Mouse (Mus musculus) heart, embryonic 10.5 days (tissue): ENCODE measurements around the gene Rit1. TPM values are rescaled to one million over a fixed set of nuclear protein-coding genes. Genes with fewer than 3 reads are reported as not detected.

ENCODE experiments used
- DNase-seq: peaks from one replicate; pipeline ENCODE4 v3.0.0-alpha.2; 2017; ENCODE audit warnings: low spot score
- H3K27ac ChIP-seq: fragments of 300-500 bp; sonication (generic); 2 replicates; pipeline ENCODE4 v1.5.1; 2016; ENCODE audit warnings: mild to moderate bottlenecking
- H3K27me3 ChIP-seq: fragments of 300-500 bp; sonication (generic); 2 replicates; pipeline ENCODE4 v1.6.1; 2016; ENCODE audit warnings: mild to moderate bottlenecking; ENCODE audit not compliant: poor library complexity, insufficient read depth, severe bottlenecking
- H3K36me3 ChIP-seq: fragments of 300-500 bp; sonication (generic); 2 replicates; pipeline ENCODE4 v1.6.1; 2016; ENCODE audit warnings: mild to moderate bottlenecking, moderate library complexity
- H3K4me1 ChIP-seq: fragments of 300-500 bp; sonication (generic); 2 replicates; pipeline ENCODE4 v1.6.1; 2016; ENCODE audit warnings: mild to moderate bottlenecking
- H3K4me3 ChIP-seq: fragments of 300-500 bp; sonication (generic); 2 replicates; pipeline ENCODE4 v1.5.1; 2016; ENCODE audit warnings: mild to moderate bottlenecking, moderate library complexity
- H3K9me3 ChIP-seq: fragments of 300-500 bp; sonication (generic); 2 replicates; pipeline ENCODE4 v1.6.1; 2016; ENCODE audit warnings: mild to moderate bottlenecking, moderate library complexity
- WGBS: fragments of 180-500 bp; shearing (Covaris S2); methylation state at CpG from one replicate; pipeline ENCODE4 v1.1.7; 2016; 5-methylcytosine and 5-hydroxymethylcytosine counted together
- polyA plus RNA-seq: library from polyadenylated mRNA; unstranded; fragments of >200 nt; fragmentation: Nextera tagmentation; extraction: Ambion mirVana; gene quantifications from 2 replicates; pipeline ENCODE4 v1.2.1, GENCODE M21; 2016

Gene Rit1
- polyA plus RNA-seq = 40.5 and 42.5 TPM in 2 replicates

DNA sequence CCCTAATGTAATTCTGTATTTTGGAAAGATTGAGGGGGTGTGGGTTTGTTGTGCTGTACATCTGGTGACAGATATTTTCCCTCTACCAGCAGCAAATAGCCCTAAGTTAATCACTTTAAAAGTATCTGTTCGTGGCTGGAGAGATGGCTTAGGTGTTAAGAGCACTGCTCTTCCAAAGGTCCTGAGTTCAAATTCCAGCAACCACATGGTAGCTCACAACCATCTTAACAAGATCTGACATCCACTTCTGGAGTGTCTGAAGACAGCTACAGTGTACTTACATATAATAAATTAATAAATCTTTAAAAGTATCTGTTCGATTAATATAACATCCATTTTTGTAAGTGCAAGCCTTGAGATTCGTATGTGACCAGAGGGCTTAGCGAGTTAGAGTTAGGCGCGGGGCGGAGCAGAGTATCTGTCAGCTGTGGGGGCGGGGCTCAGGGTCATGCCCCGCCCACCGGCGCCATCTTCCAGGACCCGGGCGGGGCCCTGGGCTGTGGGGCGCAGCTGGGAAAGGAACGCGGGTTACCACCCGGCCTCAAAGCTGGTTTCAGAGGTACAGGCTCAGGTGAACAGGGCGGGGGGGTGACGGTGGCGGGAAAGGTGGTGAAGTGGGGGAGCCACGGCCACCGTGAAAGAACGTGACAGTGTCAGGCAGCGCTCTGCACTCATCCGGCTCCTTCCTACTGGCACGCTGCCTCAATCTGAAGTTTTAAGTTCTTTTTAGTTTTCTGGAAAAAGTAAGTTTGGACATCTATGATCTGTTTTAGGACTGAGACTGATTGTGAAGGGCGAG is at the start of gene Rit1:
Gene Rit1 (plus strand): TSS at position 440 of the 799 bp plus-strand sequence.
- H3K36me3 ChIP-seq = peaks cover 54% of the 10 kb centered on the region

DNA sequence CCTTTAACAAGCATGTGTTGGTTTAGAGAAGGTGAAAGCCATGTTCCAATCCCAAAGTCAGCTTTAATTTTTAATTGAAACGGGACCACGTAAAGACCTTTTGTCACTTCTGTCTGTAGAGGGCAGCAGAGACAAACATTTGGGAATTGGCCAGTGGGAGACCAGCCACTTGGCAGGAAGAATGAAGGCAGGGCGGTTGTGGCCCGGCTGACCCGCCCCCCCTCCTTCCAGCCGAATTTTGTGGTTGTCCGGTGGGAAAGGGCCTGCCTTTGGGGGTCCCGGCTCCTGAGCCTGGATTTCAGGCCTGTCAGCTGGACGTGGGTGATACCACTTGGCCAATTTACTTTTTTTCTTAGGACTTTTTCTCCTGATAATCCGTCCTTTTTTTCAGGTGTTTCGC is 39.2 kb upstream of the Rit1 start:
- Histone ChIP-seq H3K27ac (peak overlapping the region; percentile 75), H3K4me3 (peak overlapping the region; percentile 51), H3K9me3 (no peaks in the 10 kb centered on the region), H3K36me3 (no peaks in the 10 kb centered on the region), H3K27me3 (no peaks in the 10 kb centered on the region), H3K4me1 (no peaks in the 10 kb centered on the region)
- DNase-seq = peak; percentile 91
- WGBS = 11% methylated on average over 11 of the region's 11 CpGs

More for the DNA sequence above, at the start of gene Rit1:
- peak within 1 kb of the TSS; percentile 74 for H3K4me3 ChIP-seq
- H3K27ac ChIP-seq = peak within 1 kb of the TSS; percentile 87
- H3K4me1 ChIP-seq = peaks cover 17% of the 10 kb centered on the region
- DNase-seq = peak; percentile 93
- H3K9me3 ChIP-seq = no peaks in the 10 kb centered on the region
- no peaks in the 10 kb centered on the region for H3K27me3 ChIP-seq
- WGBS = under 1% methylated on average over 27 of the region's 27 CpGs

DNA sequence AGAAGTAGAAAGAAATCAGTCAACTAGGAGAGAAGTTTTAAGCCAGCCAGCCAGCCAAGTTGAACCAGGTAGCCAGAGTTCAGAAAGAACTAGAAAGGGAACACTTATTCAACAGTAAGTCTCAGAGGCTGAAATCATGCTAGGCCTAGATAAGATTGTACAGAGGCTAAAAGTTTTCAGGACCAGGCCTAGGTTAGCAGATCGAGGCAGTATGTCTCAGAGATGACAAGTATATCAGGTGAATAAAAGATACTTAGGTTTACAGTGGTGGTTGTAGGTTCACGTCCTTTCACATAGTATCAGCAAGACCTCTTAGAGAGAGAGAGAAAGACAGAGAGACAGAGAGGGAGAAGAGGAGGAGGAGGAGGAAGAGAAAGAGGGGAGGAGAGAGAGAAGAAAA is 32.8 kb upstream of the Rit1 start:
- no peak for DNase-seq
- H3K4me3 ChIP-seq = no peak overlapping the region
- H3K27me3 ChIP-seq = no peaks in the 10 kb centered on the region
- no peaks in the 10 kb centered on the region for H3K9me3 ChIP-seq
- H3K27ac ChIP-seq = no peak overlapping the region
- WGBS = 65% methylated on average over 2 of the region's 2 CpGs
- peaks cover 15% of the 10 kb centered on the region for H3K4me1 ChIP-seq
- H3K36me3 ChIP-seq = peaks cover 13% of the 10 kb centered on the region

DNA sequence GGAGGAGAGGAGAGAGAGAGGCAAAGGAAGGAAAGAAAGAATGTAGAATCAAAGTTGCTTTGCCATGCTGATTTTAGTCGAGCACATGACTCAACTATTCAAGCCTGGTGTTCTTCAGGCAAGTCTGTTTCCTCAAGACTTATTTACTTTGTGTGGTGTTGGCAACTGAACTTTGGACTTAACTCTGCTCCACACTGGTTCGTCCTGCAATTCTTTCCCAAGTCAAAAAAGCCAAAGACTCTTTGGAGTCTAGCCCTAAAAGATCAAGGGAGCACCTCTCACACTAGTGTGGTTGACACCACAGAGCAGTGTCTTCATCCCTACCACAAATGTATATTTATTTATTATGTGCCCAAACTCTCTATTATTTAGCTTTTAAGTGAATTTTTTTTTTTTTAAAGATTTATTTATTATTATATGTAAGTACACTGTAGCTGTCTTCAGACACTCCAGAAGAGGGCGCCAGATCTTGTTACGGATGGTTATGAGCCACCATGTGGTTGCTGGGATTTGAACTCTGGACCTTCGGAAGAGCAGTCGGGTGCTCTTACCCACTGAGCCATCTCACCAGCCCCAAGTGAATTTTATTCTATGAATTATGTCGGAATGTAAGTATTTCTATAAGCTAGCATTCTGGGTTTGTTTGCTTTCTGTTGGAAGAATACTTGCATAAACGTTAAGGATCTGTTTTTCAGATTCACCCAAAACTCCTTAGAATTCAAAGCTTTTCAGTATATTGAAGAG is 32.2 kb upstream of the Rit1 start:
- Histone ChIP-seq H3K9me3 (no peaks in the 10 kb centered on the region), H3K36me3 (peaks cover 19% of the 10 kb centered on the region), H3K27me3 (no peaks in the 10 kb centered on the region), H3K4me3 (peak overlapping the region; percentile 96), H3K27ac (peak overlapping the region; percentile 99; the same call in 1 of the 2 replicates), H3K4me1 (peaks cover 15% of the 10 kb centered on the region)
- DNase-seq = no peak
- WGBS = 59% methylated on average over 8 of the region's 8 CpGs

DNA sequence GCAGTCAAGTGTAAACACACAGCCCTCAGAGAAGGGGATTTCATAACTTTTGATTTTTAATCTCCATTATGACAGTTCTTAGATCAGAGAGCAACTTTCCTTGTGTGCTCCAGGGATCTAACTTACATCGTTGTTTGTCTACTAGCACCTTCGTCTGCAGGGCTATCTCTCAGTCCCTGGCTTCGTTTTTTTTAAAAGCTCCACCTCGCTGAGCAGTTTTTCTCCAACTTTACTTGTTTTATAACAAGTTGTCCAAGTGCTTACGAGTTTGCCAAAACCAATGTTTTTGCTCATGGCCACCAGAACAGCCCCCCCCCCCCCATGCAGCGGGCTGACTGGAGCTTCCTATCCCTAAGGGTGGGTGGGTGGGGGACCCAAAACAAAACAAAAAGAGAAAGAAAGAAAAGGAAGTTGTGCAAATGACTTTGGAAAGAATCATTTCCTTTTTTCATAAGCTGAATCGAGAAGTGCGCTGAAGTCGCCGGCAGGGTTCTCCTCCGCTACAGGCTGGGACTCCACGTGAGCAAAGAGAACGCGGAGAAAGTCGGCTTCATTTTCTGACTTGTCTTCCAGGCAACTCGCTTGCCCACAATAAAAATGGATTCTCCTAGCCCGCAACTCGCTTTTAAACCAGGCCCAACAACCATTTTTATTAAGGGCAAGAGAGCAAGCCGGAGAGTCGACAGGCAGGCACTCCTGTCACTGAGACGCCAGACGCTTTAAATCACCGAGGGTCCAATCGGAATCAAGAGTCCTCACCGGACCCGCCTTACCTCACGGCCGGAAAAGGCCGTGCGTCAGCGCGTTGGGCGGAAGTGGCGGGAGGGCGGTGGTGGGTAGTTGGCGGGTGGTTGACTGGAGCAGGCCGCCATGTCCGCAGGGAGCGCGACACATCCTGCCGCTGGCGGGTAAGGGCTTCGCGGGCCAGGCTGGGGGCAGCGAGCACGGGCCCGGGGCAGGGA is 31.4 kb upstream of the Rit1 start, which contains the start of gene Khdc4:
Gene Khdc4 (plus strand): TSS at position 824 of the 962 bp plus-strand sequence.
- WGBS = under 1% methylated on average over 47 of the region's 47 CpGs
- H3K9me3 ChIP-seq = no peaks in the 10 kb centered on the region
- peaks cover 27% of the 10 kb centered on the region for H3K36me3 ChIP-seq
- peak; percentile 99 for DNase-seq
- H3K4me1 ChIP-seq = peaks cover 15% of the 10 kb centered on the region
- H3K27ac ChIP-seq = peak within 1 kb of the TSS; percentile 99
- H3K27me3 ChIP-seq = no peaks in the 10 kb centered on the region
- H3K4me3 ChIP-seq = peak within 1 kb of the TSS; percentile 96

DNA sequence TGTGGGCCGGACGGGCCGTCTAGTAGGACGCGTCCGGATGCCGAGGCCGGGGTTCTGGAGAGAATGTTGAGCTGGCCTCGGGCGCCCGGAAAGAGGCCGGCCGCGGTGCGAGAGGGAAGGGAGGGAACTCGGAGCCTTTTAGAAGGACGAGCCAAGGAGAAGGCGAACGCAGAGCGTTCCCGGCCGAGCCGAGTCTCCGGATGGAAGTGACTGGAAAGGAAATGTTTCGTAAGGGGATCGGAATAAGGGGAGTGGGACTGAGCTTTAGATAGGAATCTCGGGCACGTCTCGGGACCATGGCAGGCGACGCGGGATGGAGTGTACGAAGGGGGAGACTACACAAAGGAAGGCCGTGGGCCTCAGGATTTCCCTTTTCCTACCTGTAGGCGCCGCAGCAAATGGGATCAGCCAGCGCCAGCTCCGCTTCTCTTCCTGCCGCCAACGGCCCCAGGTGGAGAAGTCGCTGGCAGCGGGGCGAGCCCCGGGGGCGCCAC is 30.6 kb upstream of the Rit1 start:
- peak overlapping the region; percentile 99 for H3K27ac ChIP-seq
- under 1% methylated on average over 45 of the region's 45 CpGs for WGBS
- DNase-seq = no peak
- no peaks in the 10 kb centered on the region for H3K27me3 ChIP-seq
- peak overlapping the region; percentile 96 for H3K4me3 ChIP-seq
- peaks cover 35% of the 10 kb centered on the region for H3K36me3 ChIP-seq
- peaks cover 15% of the 10 kb centered on the region for H3K4me1 ChIP-seq
- no peaks in the 10 kb centered on the region for H3K9me3 ChIP-seq

DNA sequence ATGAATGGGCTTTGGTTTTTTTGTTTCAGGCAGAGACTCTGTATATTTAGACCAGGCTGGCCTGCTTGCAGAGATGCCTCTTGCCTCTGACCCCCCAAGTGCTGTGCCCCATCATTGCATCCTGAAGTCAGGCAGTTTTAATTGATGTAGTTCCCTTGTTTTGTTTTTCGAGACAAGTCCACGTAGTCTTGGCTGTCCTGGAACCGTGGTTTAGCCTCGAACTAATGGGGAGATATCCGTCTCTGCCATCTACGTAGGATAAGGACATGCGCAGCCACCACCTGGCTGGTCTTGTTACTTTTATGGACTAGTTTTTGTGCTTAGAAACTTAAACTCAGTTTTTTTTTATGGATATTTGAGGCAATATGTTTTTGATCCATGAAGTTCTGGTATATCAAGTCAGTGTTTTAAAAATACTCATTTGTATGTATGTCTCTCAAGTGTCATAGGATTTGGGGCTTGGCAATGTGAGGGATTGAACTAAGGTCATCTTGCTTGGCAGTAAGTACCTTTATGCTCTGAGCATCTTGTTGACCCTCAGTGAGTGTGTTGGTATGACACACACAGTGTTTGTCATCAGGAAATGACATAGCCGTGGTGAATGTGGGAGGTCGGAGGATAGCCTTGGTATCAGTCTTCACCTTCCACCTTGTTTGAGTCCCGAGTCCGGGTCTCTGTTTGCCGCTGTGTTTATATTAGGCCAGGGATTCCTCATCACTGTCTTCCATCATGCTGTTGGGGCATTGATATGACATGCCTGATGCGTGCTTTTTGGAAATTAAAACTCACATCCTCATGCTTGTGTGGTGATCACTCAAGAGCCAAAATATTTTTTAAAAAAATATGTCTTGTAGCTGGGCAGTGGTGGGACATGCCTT is 29.7 kb upstream of the Rit1 start:
- H3K27me3 ChIP-seq = no peaks in the 10 kb centered on the region
- H3K27ac ChIP-seq = peak overlapping the region; percentile 99
- H3K36me3 ChIP-seq = peaks cover 44% of the 10 kb centered on the region
- DNase-seq = peak; percentile 73
- peak overlapping the region; percentile 96 for H3K4me3 ChIP-seq
- no peaks in the 10 kb centered on the region for H3K9me3 ChIP-seq
- peaks cover 15% of the 10 kb centered on the region for H3K4me1 ChIP-seq
- WGBS = 39% methylated on average over 13 of the region's 13 CpGs

DNA sequence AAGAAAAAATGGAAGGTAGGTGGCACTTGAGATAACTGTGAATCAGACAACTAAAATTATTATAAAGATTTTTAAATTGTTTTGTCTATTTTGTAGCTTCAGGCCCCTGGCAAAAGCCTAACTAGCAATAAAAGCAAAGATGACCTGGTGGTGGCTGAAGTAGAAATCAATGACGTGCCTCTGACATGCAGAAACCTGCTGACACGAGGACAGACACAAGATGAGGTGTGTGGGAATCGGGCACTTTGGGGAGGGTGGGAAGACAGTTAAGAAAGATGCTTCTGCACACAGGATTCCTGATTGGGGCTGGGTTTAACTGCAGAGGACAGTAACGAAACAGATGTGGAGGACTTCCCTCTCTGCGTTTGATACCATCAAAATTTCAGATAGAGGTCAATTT is 27.6 kb upstream of the Rit1 start:
- Histone ChIP-seq H3K27me3 (no peaks in the 10 kb centered on the region), H3K27ac (no peak overlapping the region), H3K36me3 (peaks cover 63% of the 10 kb centered on the region), H3K9me3 (no peaks in the 10 kb centered on the region), H3K4me3 (no peak overlapping the region), H3K4me1 (peaks cover 15% of the 10 kb centered on the region)
- DNase-seq = no peak
- 86% methylated on average over 5 of the region's 5 CpGs for WGBS

DNA sequence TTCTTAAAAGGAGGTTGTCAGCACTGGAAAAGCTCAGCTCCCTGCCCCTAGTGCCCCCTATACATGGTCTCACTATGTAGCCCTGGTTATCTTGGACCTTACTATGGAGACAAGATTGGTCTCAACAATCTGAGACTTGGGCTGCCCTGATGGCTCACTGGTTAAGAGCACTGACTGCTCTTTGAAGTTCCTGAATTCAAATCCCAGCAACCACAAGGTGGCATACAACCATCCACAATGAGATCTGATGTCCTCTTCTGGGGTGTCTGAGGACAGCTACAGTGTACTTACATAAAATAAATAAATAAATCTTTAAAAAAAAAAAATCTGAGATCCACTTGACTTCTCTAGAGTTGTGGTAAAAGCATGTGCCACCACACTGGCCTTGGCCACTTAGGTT is 21.1 kb upstream of the Rit1 start:
- Histone ChIP-seq H3K9me3 (no peaks in the 10 kb centered on the region), H3K36me3 (peaks cover 97% of the 10 kb centered on the region), H3K4me3 (no peak overlapping the region), H3K27ac (no peak overlapping the region), H3K4me1 (peaks cover 5% of the 10 kb centered on the region; the same call in 1 of the 2 replicates), H3K27me3 (no peaks in the 10 kb centered on the region)
- DNase-seq = no peak

DNA sequence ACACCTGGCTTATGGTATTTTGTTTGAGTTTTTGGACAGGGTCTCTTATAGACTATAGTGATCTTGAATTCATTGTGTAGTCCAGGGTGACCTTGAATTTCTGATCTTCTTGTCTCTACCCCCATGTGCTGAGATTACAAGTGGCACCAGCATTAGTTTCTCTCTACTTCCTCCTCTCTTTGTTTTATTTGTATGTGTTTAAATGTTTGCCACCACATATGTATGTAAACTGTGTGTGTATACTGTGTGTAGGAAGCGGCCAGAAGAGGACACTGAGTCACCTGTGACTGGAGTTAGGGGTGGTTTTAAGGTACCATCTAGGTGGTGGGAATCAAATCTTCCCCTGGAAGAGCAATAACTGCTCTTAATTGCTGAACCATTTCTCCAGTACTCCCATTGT is 18.6 kb upstream of the Rit1 start:
- Histone ChIP-seq H3K27me3 (no peaks in the 10 kb centered on the region), H3K4me3 (no peak overlapping the region)
- WGBS = 96% methylated on average over 1 of the region's 1 CpGs

DNA sequence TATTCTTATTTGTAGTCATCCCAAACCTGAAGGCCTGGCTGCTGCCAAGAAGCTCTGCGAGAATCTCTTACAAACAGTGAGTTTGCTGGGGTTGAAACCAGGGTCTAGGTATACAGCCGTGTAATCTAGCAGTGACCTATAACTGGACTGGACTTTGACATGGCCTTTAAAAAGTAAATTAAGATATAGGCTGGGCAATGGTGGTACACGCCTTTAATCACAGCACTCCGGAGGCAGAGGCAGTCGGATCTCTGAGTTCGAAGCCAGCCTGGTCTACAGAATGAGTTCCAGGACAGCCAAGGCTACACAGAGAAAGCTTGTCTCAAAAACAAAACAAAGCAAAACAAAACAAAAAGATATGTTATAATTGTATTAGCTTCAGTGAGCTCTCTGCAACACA is 17.8 kb upstream of the Rit1 start:
- Histone ChIP-seq H3K36me3 (peaks cover 98% of the 10 kb centered on the region), H3K4me1 (peaks cover 8% of the 10 kb centered on the region; the same call in 1 of the 2 replicates), H3K27me3 (no peaks in the 10 kb centered on the region), H3K4me3 (no peak overlapping the region), H3K9me3 (no peaks in the 10 kb centered on the region), H3K27ac (no peak overlapping the region)
- WGBS = 91% methylated on average over 6 of the region's 6 CpGs
- DNase-seq = peak; percentile 53

More for the DNA sequence above, 18.6 kb upstream of the Rit1 start:
- no peak for DNase-seq
- H3K4me1 ChIP-seq = peaks cover 8% of the 10 kb centered on the region; the same call in 1 of the 2 replicates
- no peaks in the 10 kb centered on the region for H3K9me3 ChIP-seq
- no peak overlapping the region for H3K27ac ChIP-seq
- peaks cover 98% of the 10 kb centered on the region for H3K36me3 ChIP-seq
